Mouse (Mus musculus) left cerebral cortex, adult 2 months (tissue): ENCODE data around the gene Zbtb24. TPM values are rescaled to one million over a fixed set of nuclear protein-coding genes. Genes with fewer than 3 reads are reported as not detected.

Experiments
- DNase-seq, 2 experiments: peaks; one replicate each; pipeline ENCODE4 v3.0.0; 2021 to 2022; ENCODE audit warnings: low spot score in 2 of 2, mixed read lengths in 1 of 2; ENCODE audit errors: extremely low spot score in 1 of 2
- H3K27ac ChIP-seq: fragments of 200-600 bp; 2 replicates; pipeline ENCODE4 v1.8.1; 2022
- H3K4me3 ChIP-seq: fragments of 200-600 bp; 2 replicates; pipeline ENCODE4 v1.8.1; 2022
- CTCF ChIP-seq: fragments of 200-600 bp; IDR thresholded peaks from 2 replicates; pipeline ENCODE4 v1.8.1; 2022; ENCODE audit warnings: antibody characterized with exemption, mild to moderate bottlenecking, moderate library complexity
- intact Hi-C: fragments of 180-260 bp; cut with DNase I; formaldehyde crosslinking; loops from one replicate; pipeline ENCODE4 v1.15.1; 2025
- total RNA-seq, 2 experiments: library from RNA; stranded (reverse); gene quantifications; 2 replicates each; pipeline ENCODE4 v1.2.3; 2021

Zbtb24 gene
- total RNA-seq, 2 experiments from 2014 or later, result 19.6 to 21.2 TPM

DNA sequence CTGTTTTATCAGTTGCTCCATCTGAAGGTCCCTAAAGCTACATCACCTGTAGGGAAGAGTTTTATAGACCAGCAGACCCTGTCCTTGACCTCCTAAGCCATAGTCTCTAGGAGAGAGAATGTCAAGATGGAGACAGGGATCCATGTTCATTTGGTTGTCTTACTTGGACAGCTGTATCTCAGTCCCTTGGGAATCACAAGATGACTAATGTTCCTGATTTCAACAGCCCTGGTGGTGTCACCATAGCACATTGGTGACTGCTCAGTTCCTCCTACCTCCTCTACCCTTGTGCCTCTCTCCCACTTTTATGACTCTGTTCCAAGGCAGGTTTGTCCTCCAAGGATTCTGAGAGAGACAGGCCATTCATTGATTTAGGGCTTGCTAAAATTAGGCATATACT, 64.7 kb downstream of the Zbtb24 start:
- DNase-seq, result no peak
- Histone ChIP-seq H3K27ac (no peak overlapping the region), H3K4me3 (no peak overlapping the region)
- intact Hi-C loops, result loop anchor here (5.0 to 10.0 kb wide), 2 partner anchors 213 to 780 kb away; partner anchors contain the start of genes Ak9 and Fig4
- no peak for TF ChIP-seq CTCF

Other genes starting within 250 kb of the Zbtb24 start
- 10 to 100 TPM; 25.2 to 25.6 TPM for gene Fig4, start 147.1 kb upstream of the Zbtb24 start, total RNA-seq
- under 1 TPM; 0.05 to 0.07 TPM for gene Ak9, start 146.4 kb upstream of the Zbtb24 start, total RNA-seq
- 10 to 100 TPM; 22.6 to 26.0 TPM for gene Mical1, start 25.9 kb downstream of the Zbtb24 start, total RNA-seq
- 10 to 100 TPM; 16.8 to 21.3 TPM for gene Smpd2, start 40.0 kb downstream of the Zbtb24 start, total RNA-seq
- 1 to 10 TPM; 4.6 to 6.6 TPM for gene Ppil6, start 40.1 kb downstream of the Zbtb24 start, total RNA-seq
- 10 to 100 TPM; 66.5 to 67.8 TPM for gene Cd164, start 69.0 kb downstream of the Zbtb24 start, total RNA-seq